Mouse (Mus musculus) lung, postnatal 0 days (tissue): Measurements from ENCODE around the gene Fto. TPM values are rescaled to one million over a fixed set of nuclear protein-coding genes. Genes with fewer than 3 reads are reported as not detected.

Source experiments
- ATAC-seq: fragments of 200-750 bp; cut with Nextera tagmentation; 2 replicates; pipeline ENCODE4 v1.8.0; 2017; ENCODE audit warnings: moderate library complexity
- DNase-seq: peaks from one replicate; pipeline ENCODE4 v3.0.0-alpha.2; 2016; ENCODE audit warnings: low spot score
- H3K27ac ChIP-seq: fragments of 300-500 bp; sonication (generic); 2 replicates; pipeline ENCODE4 v1.5.1; 2014; ENCODE audit warnings: antibody characterized with exemption, mild to moderate bottlenecking, low read length, mixed read lengths
- H3K27me3 ChIP-seq: fragments of 300-500 bp; sonication (generic); replicated peaks from 2 replicates; pipeline ENCODE4 v1.6.1; 2014; ENCODE audit warnings: low read length, mixed read lengths; ENCODE audit not compliant: insufficient read depth
- H3K36me3 ChIP-seq: fragments of 300-500 bp; sonication (generic); 2 replicates; pipeline ENCODE4 v1.6.1; 2014; ENCODE audit warnings: low read length, mixed read lengths; ENCODE audit not compliant: insufficient read depth
- H3K4me1 ChIP-seq: fragments of 300-500 bp; sonication (generic); 2 replicates; pipeline ENCODE4 v1.6.1; 2014; ENCODE audit warnings: antibody characterized with exemption, low read depth, low read length, mixed read lengths; ENCODE audit not compliant: insufficient read depth
- H3K4me2 ChIP-seq: fragments of 300-500 bp; sonication (generic); replicated peaks from 2 replicates; pipeline ENCODE4 v1.6.1; 2014; ENCODE audit warnings: low read depth, mild to moderate bottlenecking, low read length, moderate library complexity, mixed read lengths
- H3K4me3 ChIP-seq: fragments of 300-500 bp; sonication (generic); 2 replicates; pipeline ENCODE4 v1.5.1; 2014; ENCODE audit warnings: low read depth, low read length
- H3K9ac ChIP-seq: fragments of 300-500 bp; sonication (generic); replicated peaks from 2 replicates; pipeline ENCODE4 v1.6.1; 2014; ENCODE audit warnings: low read depth, mild to moderate bottlenecking
- H3K9me3 ChIP-seq: fragments of 300-500 bp; sonication (generic); 2 replicates; pipeline ENCODE4 v1.6.1; 2016; ENCODE audit warnings: low read length, mixed read lengths
- CTCF ChIP-seq: IDR thresholded peaks from 2 replicates; pipeline ENCODE4 v1.5.1; 2016; ENCODE audit warnings: antibody characterized with exemption, mild to moderate bottlenecking
- EP300 ChIP-seq: IDR thresholded peaks from 2 replicates; pipeline ENCODE4 v1.6.1; 2016; ENCODE audit warnings: antibody characterized with exemption, mild to moderate bottlenecking, control low read depth
- WGBS: fragments of 180-500 bp; shearing (Covaris S2); extraction: QIAGEN DNeasy Blood & Tissue Kit; methylation state at CpG from one replicate; pipeline ENCODE4 v1.1.7; 2014; 5-methylcytosine and 5-hydroxymethylcytosine counted together
- polyA plus RNA-seq: library from polyadenylated mRNA; unstranded; fragments of >200 nt; fragmentation: Nextera tagmentation; extraction: Ambion mirVana; gene quantifications from 2 replicates; pipeline ENCODE4 v1.2.1, GENCODE M21; 2015

Gene Fto
- polyA plus RNA-seq, 1 experiment from 2014 or later: 29.8 TPM

- H3K4me3 ChIP-seq: no peak overlapping the region
- DNase-seq: peak; percentile 61
Observed at GRCm38 (mm10) chr8:91630320-91631033, 317.2 kb downstream of the Fto start.

GRCm38 (mm10) chr8:91632411-91632810 is 319.1 kb downstream of the Fto start:
- no peak overlapping the region for H3K4me3 ChIP-seq
- H3K9me3 ChIP-seq: no peaks in the 10 kb centered on the region
- no peaks in the 10 kb centered on the region for H3K27me3 ChIP-seq
- no peak overlapping the region for H3K9ac ChIP-seq
- H3K4me1 ChIP-seq: no peaks in the 10 kb centered on the region; the same call in 1 of the 2 replicates
- WGBS: 89% methylated on average over 8 of the region's 8 CpGs
- TF ChIP-seq EP300 (no peak), CTCF (no peak)
- no peak overlapping the region for H3K4me2 ChIP-seq
- H3K36me3 ChIP-seq: 0 out of 2 replicates have a peak, but pooled peaks cover 5% of the 10 kb centered on the region
- ATAC-seq (no peak), DNase-seq (no peak)
- H3K27ac ChIP-seq: no peak overlapping the region

More at GRCm38 (mm10) chr8:91630320-91631033, 317.2 kb downstream of the Fto start:
- Histone ChIP-seq H3K9me3 (no peaks in the 10 kb centered on the region), H3K27ac (no peak overlapping the region), H3K4me2 (peak overlapping the region; percentile 34), H3K4me1 (no peaks in the 10 kb centered on the region; the same call in 1 of the 2 replicates), H3K27me3 (no peaks in the 10 kb centered on the region), H3K36me3 (0 out of 2 replicates have a peak, but pooled peaks cover 5% of the 10 kb centered on the region), H3K9ac (no peak overlapping the region)
- WGBS: 32% methylated on average over 16 of the region's 16 CpGs
- peak; percentile 70 for ATAC-seq
- no peak for TF ChIP-seq EP300
- no peak for TF ChIP-seq CTCF

GRCm38 (mm10) chr8:91635406-91635805 is 322.1 kb downstream of the Fto start:
- Histone ChIP-seq H3K27ac (no peak overlapping the region), H3K27me3 (no peaks in the 10 kb centered on the region), H3K4me2 (no peak overlapping the region), H3K9me3 (no peaks in the 10 kb centered on the region), H3K4me3 (no peak overlapping the region), H3K36me3 (0 out of 2 replicates have a peak, but pooled peaks cover 5% of the 10 kb centered on the region), H3K9ac (no peak overlapping the region), H3K4me1 (no peaks in the 10 kb centered on the region; the same call in 1 of the 2 replicates)
- DNase-seq (no peak), ATAC-seq (no peak)
- no peak for TF ChIP-seq EP300
- no peak for TF ChIP-seq CTCF
- WGBS: 80% methylated on average over 4 of the region's 4 CpGs

- WGBS: 79% methylated on average over 6 of the region's 6 CpGs
- no peaks in the 10 kb centered on the region for H3K27me3 ChIP-seq
- H3K9ac ChIP-seq: no peak overlapping the region
- ATAC-seq: no peak
- no peak overlapping the region for H3K4me2 ChIP-seq
- 0 out of 2 replicates have a peak, but pooled peaks cover 5% of the 10 kb centered on the region for H3K36me3 ChIP-seq
- no peak overlapping the region for H3K27ac ChIP-seq
- DNase-seq: no peak
- H3K4me1 ChIP-seq: no peaks in the 10 kb centered on the region
- TF ChIP-seq EP300 (no peak), CTCF (no peak)
- H3K9me3 ChIP-seq: no peaks in the 10 kb centered on the region
- no peak overlapping the region for H3K4me3 ChIP-seq
Observed at GRCm38 (mm10) chr8:91636887-91637286, 323.6 kb downstream of the Fto start.

GRCm38 (mm10) chr8:91637684-91638083 is 324.4 kb downstream of the Fto start:
- H3K36me3 ChIP-seq: 0 out of 2 replicates have a peak, but pooled peaks cover 5% of the 10 kb centered on the region
- TF ChIP-seq CTCF: no peak
- TF ChIP-seq EP300: no peak
- ATAC-seq (no peak), DNase-seq (no peak)
- no peaks in the 10 kb centered on the region for H3K9me3 ChIP-seq
- H3K27me3 ChIP-seq: no peaks in the 10 kb centered on the region
- no peak overlapping the region for H3K9ac ChIP-seq
- H3K4me2 ChIP-seq: no peak overlapping the region
- H3K4me3 ChIP-seq: no peak overlapping the region
- WGBS: 79% methylated on average over 9 of the region's 9 CpGs
- no peak overlapping the region for H3K27ac ChIP-seq
- no peaks in the 10 kb centered on the region for H3K4me1 ChIP-seq

- H3K4me2 ChIP-seq: no peak overlapping the region
- H3K9ac ChIP-seq: no peak overlapping the region
- ATAC-seq (no peak), DNase-seq (no peak)
- no peak overlapping the region for H3K27ac ChIP-seq
- no peaks in the 10 kb centered on the region for H3K4me1 ChIP-seq
- TF ChIP-seq EP300 (no peak), CTCF (no peak)
- H3K4me3 ChIP-seq: no peak overlapping the region
- WGBS: 84% methylated on average over 12 of the region's 12 CpGs
- no peaks in the 10 kb centered on the region for H3K27me3 ChIP-seq
- no peaks in the 10 kb centered on the region for H3K9me3 ChIP-seq
- 0 out of 2 replicates have a peak, but pooled peaks cover 5% of the 10 kb centered on the region for H3K36me3 ChIP-seq
Observed at GRCm38 (mm10) chr8:91638256-91638655, 324.9 kb downstream of the Fto start.
